Mouse (Mus musculus) cortical plate, adult 2 months (tissue): ENCODE measurements at regions not wholly inside any gene's neighbourhood (a gene's known extent, or its start where the extent isn't known, plus 50 kb on each side); places are given as distances from the start of the nearest gene placed in this dataset.

ENCODE experiments used
- H3K27ac ChIP-seq: fragments of 200-500 bp; 2 replicates; pipeline ENCODE4 v1.5.1; 2012; ENCODE audit warnings: low read length, control low read depth, inconsistent platforms; ENCODE audit not compliant: insufficient read depth
- H3K4me1 ChIP-seq: fragments of 200-500 bp; 2 replicates; pipeline ENCODE4 v1.6.1; 2011; ENCODE audit warnings: low read length; ENCODE audit not compliant: control insufficient read depth, insufficient read depth
- H3K4me3 ChIP-seq: fragments of 200-500 bp; 2 replicates; pipeline ENCODE4 v1.5.1; 2011; ENCODE audit warnings: mild to moderate bottlenecking, low read length, control low read depth; ENCODE audit not compliant: insufficient read depth
- CTCF ChIP-seq: fragments of 200-500 bp; IDR thresholded peaks from 2 replicates; pipeline ENCODE4 v1.5.1; 2011; ENCODE audit warnings: mild to moderate bottlenecking, control low read depth, low read length; ENCODE audit not compliant: insufficient read depth; ENCODE audit errors: extremely low read depth
- POLR2A ChIP-seq: fragments of 200-500 bp; IDR thresholded peaks from 2 replicates; pipeline ENCODE4 v1.6.1; 2011; ENCODE audit warnings: mild to moderate bottlenecking, low read length, control low read depth; ENCODE audit not compliant: insufficient read depth; ENCODE audit errors: extremely low read depth

- TF ChIP-seq POLR2A (no peak), CTCF (peak; percentile 40)
- H3K4me1 ChIP-seq: no peaks in the 10 kb centered on the region
- H3K4me3 ChIP-seq: no peak overlapping the region
- no peak overlapping the region for H3K27ac ChIP-seq
Observed at GRCm38 (mm10) chr2:61492043-61492743, 86.2 kb upstream of the Tank start.

DNA sequence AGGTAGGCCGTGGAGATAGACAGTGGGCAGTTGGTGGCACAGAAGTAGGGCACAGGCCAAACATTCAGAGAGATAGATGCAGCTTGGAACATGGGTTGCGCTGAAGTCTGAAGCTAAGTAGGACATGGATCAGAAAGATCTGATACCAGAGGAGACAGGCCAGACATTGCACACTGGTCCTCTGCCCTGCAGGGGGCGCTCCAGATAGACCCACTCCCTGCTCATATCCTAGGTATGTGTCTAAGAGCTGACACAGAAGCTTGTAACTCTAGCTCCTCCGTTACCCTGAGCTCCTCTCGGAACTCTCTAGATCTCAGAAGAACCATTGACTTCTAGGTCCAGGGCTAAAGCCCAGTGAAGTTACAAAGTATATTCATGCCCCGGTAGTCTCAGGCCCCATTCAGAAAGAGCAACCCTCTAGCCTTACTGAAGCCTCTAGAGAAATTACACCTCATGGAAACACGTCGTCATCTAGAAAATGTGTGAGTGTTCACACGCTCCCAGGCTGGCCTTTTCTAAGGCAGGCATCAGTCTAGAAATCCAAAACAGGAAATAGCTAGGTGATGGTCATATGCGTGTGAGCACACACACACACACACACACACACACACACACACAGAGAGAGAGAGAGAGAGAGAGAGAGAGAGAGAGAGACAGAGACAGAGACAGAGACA lies 87.8 kb upstream of the Tank start:
- H3K4me3 ChIP-seq: no peak overlapping the region
- H3K4me1 ChIP-seq: no peaks in the 10 kb centered on the region
- TF ChIP-seq POLR2A (no peak), CTCF (0 out of 2 replicates have a peak, but pooled peaks have one; percentile 11)
- no peak overlapping the region for H3K27ac ChIP-seq

- TF ChIP-seq POLR2A (no peak), CTCF (no peak)
- H3K4me3 ChIP-seq: no peak overlapping the region
- no peak overlapping the region for H3K27ac ChIP-seq
- no peaks in the 10 kb centered on the region for H3K4me1 ChIP-seq
Observed at GRCm38 (mm10) chr2:61489762-61490161, 88.6 kb upstream of the Tank start.

DNA sequence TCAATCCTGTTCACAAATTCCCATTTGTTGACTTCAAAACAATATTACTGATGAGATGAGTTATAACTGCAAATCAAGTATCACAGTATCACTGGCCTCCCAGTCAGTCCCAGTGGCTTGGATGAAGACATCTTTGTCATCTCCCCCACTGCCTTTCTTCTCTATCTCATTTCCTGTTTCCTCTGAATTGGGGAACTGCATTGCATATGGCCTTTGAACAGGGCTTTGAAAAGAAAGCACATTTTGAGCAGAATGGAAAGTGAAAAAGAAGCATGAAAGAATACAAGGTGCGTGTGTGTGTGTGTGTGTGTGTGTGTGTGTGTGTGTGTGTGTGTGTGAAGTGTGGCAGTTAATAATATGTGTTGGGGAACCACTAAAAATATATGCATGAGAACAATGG lies 94.6 kb upstream of the Tank start:
- Histone ChIP-seq H3K4me3 (no peak overlapping the region), H3K27ac (no peak overlapping the region), H3K4me1 (no peaks in the 10 kb centered on the region)
- TF ChIP-seq POLR2A (no peak), CTCF (no peak)

DNA sequence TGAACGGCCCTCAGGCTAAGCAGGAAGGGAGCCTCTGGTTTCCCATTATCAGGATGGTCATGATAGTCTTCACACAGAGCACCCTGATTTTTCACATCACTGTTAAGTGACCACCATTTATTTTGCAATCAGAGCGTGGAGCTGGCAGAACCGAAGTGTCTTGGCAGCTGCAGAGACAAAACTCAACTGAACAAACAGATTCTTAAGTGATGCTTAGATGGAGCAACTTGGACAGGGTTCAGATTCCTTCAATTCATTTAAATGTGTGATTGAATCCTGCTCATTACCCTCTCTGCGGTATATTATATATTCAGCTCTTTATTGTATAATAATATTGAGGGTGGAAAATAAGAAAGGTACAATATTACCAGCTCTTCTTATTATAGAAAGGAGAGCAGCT lies 101.7 kb upstream of the Tank start:
- H3K4me1 ChIP-seq: no peaks in the 10 kb centered on the region
- H3K27ac ChIP-seq: no peak overlapping the region
- no peak overlapping the region for H3K4me3 ChIP-seq
- no peak for TF ChIP-seq POLR2A
- no peak for TF ChIP-seq CTCF

GRCm38 (mm10) chr2:61474626-61475025 lies 103.8 kb upstream of the Tank start:
- Histone ChIP-seq H3K27ac (no peak overlapping the region), H3K4me3 (no peak overlapping the region), H3K4me1 (no peaks in the 10 kb centered on the region)
- no peak for TF ChIP-seq CTCF
- no peak for TF ChIP-seq POLR2A

DNA sequence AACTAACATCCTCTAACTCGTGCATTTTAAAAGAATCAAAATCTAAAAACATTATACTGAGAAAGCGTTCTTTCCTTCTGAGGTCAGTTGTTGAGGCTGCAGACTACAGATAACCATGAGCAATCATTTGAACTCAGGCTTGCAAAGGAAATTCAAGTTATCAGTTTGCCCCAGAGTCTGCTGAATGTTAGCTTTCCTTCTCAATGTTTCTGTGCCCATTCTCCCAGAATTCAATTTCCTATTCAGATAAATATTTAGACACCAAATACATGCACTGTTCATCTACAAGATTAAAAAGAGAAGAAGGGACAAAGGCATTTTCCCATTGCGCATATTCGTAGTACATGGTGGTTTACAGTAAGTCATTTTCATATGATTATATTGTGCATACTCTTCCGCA lies 107.9 kb upstream of the Tank start:
- TF ChIP-seq POLR2A (no peak), CTCF (no peak)
- Histone ChIP-seq H3K4me3 (no peak overlapping the region), H3K4me1 (no peaks in the 10 kb centered on the region), H3K27ac (no peak overlapping the region)

GRCm38 (mm10) chr2:61470064-61470463 lies 108.3 kb upstream of the Tank start:
- no peak overlapping the region for H3K27ac ChIP-seq
- TF ChIP-seq CTCF (no peak), POLR2A (no peak)
- H3K4me1 ChIP-seq: no peaks in the 10 kb centered on the region
- no peak overlapping the region for H3K4me3 ChIP-seq

GRCm38 (mm10) chr2:61455902-61456301 lies 122.5 kb upstream of the Tank start:
- TF ChIP-seq CTCF: peak; percentile 44
- TF ChIP-seq POLR2A: no peak

DNA sequence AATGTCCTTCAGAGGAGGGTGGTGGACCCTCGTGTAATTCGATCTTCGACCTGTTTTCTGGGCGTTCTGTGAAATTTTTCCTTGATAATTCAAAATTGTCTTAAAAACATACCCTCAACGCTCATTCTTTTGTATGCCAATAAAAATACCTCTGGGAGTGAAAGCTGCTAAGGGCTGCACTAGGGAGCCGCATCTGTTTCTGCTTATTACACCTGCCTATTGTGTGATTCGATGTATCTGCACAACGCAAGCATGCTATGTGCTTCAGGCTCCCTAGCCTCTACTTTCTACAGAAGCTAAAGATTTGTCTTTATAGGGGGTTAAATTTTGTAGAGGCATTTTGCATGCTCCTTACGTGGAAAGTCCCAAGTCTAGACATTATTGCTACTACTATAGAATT lies 123.7 kb upstream of the Tank start:
- Histone ChIP-seq H3K27ac (no peak overlapping the region), H3K4me1 (no peaks in the 10 kb centered on the region), H3K4me3 (no peak overlapping the region; the same call in 1 of the 2 replicates)
- no peak for TF ChIP-seq POLR2A
- no peak for TF ChIP-seq CTCF

More at GRCm38 (mm10) chr2:61455902-61456301, 122.5 kb upstream of the Tank start:
- Histone ChIP-seq H3K4me3 (no peak overlapping the region), H3K27ac (no peak overlapping the region), H3K4me1 (no peaks in the 10 kb centered on the region)
